Mouse (Mus musculus) inflammation-experienced regulatory T-cells, adult 16 weeks (primary cell): ENCODE measurements around the gene Gm13695. TPM values are rescaled to one million over a fixed set of nuclear protein-coding genes. Genes with fewer than 3 reads are reported as not detected.

Source experiments
- polyA plus RNA-seq: library from polyadenylated mRNA; unstranded; fragments of 100-300 nt; shearing (Covaris generic); gene quantifications from one replicate; pipeline ENCODE4 v1.2.1, GENCODE M21; 2017

The Gm13695 gene
- polyA plus RNA-seq: not detected

GRCm38 (mm10) chr2:83967013-83967412 lies at the start of gene Gm13695:
Gm13695 (plus strand) TSS chr2:83967313.

GRCm38 (mm10) chr2:83940931-83941361 lies 26.2 kb upstream of the Gm13695 start, which contains the start of gene Zswim2:
Zswim2 (minus strand) TSS chr2:83941228.

GRCm38 (mm10) chr2:83955393-83955792 lies 11.7 kb upstream of the Gm13695 start, which contains the start of gene Gm13698:
Gm13698 (plus strand) TSS chr2:83955693.

GRCm38 (mm10) chr2:83961203-83961602 lies 5.9 kb upstream of the Gm13695 start, which contains the start of gene Gm13693:
Gm13693 (plus strand) TSS chr2:83961503.

GRCm38 (mm10) chr2:83972823-83973222 lies 5.7 kb downstream of the Gm13695 start, which contains the start of gene Gm13696:
Gm13696 (plus strand) TSS chr2:83973123.

GRCm38 (mm10) chr2:83978633-83979032 lies 11.5 kb downstream of the Gm13695 start, which contains the start of gene Gm13694:
Gm13694 (plus strand) TSS chr2:83978933.

GRCm38 (mm10) chr2:83984443-83984842 lies 17.3 kb downstream of the Gm13695 start, which contains the start of gene Gm13697:
Gm13697 (plus strand) TSS chr2:83984743.

GRCm38 (mm10) chr2:83990253-83990652 lies 23.1 kb downstream of the Gm13695 start, which contains the start of gene Gm13691:
Gm13691 (plus strand) TSS chr2:83990553.

Other genes starting within 250 kb of the Gm13695 start
- 20.7 TPM for gene Itgav, start 242.9 kb upstream of the Gm13695 start, polyA plus RNA-seq
- gene Fam171b, start 154.7 kb upstream of the Gm13695 start, polyA plus RNA-seq: 0.18 TPM
- gene Zswim2, start 26.1 kb upstream of the Gm13695 start, polyA plus RNA-seq: not detected
- gene Gm13698, start 11.6 kb upstream of the Gm13695 start, polyA plus RNA-seq: not detected
- not detected for gene Gm13693, start 5.8 kb upstream of the Gm13695 start, polyA plus RNA-seq
- gene Gm13696, start 5.8 kb downstream of the Gm13695 start, polyA plus RNA-seq: not detected
- not detected for gene Gm13694, start 11.6 kb downstream of the Gm13695 start, polyA plus RNA-seq
- not detected for gene Gm13697, start 17.4 kb downstream of the Gm13695 start, polyA plus RNA-seq
- not detected for gene Gm13691, start 23.2 kb downstream of the Gm13695 start, polyA plus RNA-seq